Mouse (Mus musculus) lung, embryonic 16.5 days (tissue): Measurements from ENCODE around the gene Scgn. TPM values are rescaled to one million over a fixed set of nuclear protein-coding genes. Genes with fewer than 3 reads are reported as not detected.

Experiments used
- microRNA-seq: library from miRNA; unstranded; fragments of <30 nt; microRNA quantifications from one replicate; pipeline ENCODE4, GENCODE M21; 2016
- polyA plus RNA-seq: library from polyadenylated mRNA; unstranded; fragments of >200 nt; fragmentation: Nextera tagmentation; extraction: Ambion mirVana; gene quantifications from 2 replicates; pipeline ENCODE4 v1.2.1, GENCODE M21; 2015

The Scgn gene
- polyA plus RNA-seq, 1 experiment from 2014 or later, result not detected

Small RNAs within 50 kb of the gene (microRNA-seq; reads per million reads assigned to microRNA genes)
- gene Gm44344, result not detected

Other genes starting within 250 kb of the Scgn start
- gene Hist1h3c, start 245.6 kb downstream of the Scgn start, polyA plus RNA-seq, result 5.9 and 9.7 TPM in 2 replicates
- 4.0 and 4.9 TPM in 2 replicates for gene Hist1h2bb, start 244.5 kb downstream of the Scgn start, polyA plus RNA-seq
- 33.4 and 44.6 TPM in 2 replicates for gene Hist1h2ab, start 240.1 kb downstream of the Scgn start, polyA plus RNA-seq
- 13.3 and 14.0 TPM in 2 replicates for gene Hist1h3b, start 238.9 kb downstream of the Scgn start, polyA plus RNA-seq
- gene Hist1h4b, start 234.2 kb downstream of the Scgn start, polyA plus RNA-seq, result 5.1 and 6.6 TPM in 2 replicates
- gene Hist1h4a, start 230.0 kb downstream of the Scgn start, polyA plus RNA-seq, result 1.2 TPM in 1 of 2 replicates, not detected in the other
- gene Hist1h3a, start 228.8 kb downstream of the Scgn start, polyA plus RNA-seq, result 4.2 and 5.5 TPM in 2 replicates
- gene Hist1h1a, start 227.5 kb downstream of the Scgn start, polyA plus RNA-seq, result 2.1 and 4.3 TPM in 2 replicates
- not detected in 2 replicates for gene Trim38, start 221.3 kb downstream of the Scgn start, polyA plus RNA-seq
- gene Slc17a2, start 184.2 kb downstream of the Scgn start, polyA plus RNA-seq, result not detected in 2 replicates
- not detected in 2 replicates for gene Slc17a3, start 151.8 kb downstream of the Scgn start, polyA plus RNA-seq
- not detected in 2 replicates for gene Slc17a1, start 123.5 kb downstream of the Scgn start, polyA plus RNA-seq
- gene Slc17a4, start 76.2 kb downstream of the Scgn start, polyA plus RNA-seq, result not detected in 2 replicates
- not detected in 2 replicates for gene Hist1h2ba, start 57.1 kb downstream of the Scgn start, polyA plus RNA-seq
- not detected in 2 replicates for gene Hist1h2aa, start 56.8 kb downstream of the Scgn start, polyA plus RNA-seq